Mouse (Mus musculus) myocyte (in vitro differentiated cells): ENCODE results near the gene Serhl.

Source experiments
- MAX ChIP-seq: IDR thresholded peaks from one replicate; pipeline ENCODE4 v1.6.1; 2011; ENCODE audit warnings: low read depth, mild to moderate bottlenecking, control low read depth
- MYOG ChIP-seq, 3 experiments: IDR thresholded peaks; one replicate each; pipeline ENCODE4 v1.6.1; 2011; ENCODE audit warnings: control low read depth in 2 of 3, low read depth in 2 of 3, mild to moderate bottlenecking in 2 of 3; ENCODE audit not compliant: insufficient read length in 2 of 3, control insufficient read depth in 1 of 3, insufficient read depth in 1 of 3
- POLR2A ChIP-seq: IDR thresholded peaks from one replicate; pipeline ENCODE4 v1.6.1; 2011; ENCODE audit warnings: low read depth, mild to moderate bottlenecking, control low read depth, moderate library complexity; ENCODE audit not compliant: insufficient read length
- TCF12 ChIP-seq: IDR thresholded peaks from one replicate; pipeline ENCODE4 v1.6.1; 2011; ENCODE audit warnings: mild to moderate bottlenecking, control low read depth; ENCODE audit not compliant: poor library complexity, insufficient read depth, severe bottlenecking

DNA sequence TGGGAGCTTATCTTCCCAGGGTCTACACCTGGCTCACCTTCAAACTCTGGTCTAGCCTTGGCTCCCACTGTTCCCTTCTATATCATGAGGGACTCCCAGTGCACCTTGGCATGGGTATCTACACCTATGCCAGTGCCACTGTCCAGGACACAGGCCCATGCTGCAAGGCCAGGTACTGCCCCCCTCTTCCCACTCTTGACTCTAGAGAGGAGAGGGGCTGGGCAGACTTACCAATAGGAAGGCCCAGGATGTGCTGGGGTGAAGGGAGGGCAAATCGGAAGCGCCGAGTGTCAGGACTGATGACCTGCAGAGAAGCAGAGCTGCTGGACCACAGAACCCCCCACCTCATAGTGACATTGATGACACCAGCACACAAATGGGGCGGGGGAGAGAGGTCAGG is 72.7 kb downstream of the Serhl start:
- TF ChIP-seq POLR2A: no peak
- TF ChIP-seq MAX: no peak
- TF ChIP-seq MYOG (IDR thresholded peaks at IDR 0.05; ENCODE audit: control insufficient read depth in 1 of 3, insufficient read depth in 1 of 3, insufficient read length in 2 of 3, low read depth in 2 of 3): no peak
- TF ChIP-seq TCF12: no peak
